8 mouse cellular contexts compared by ENCODE assay signal in genomic region chr9:118488896-118489578, GRCm38 (mm10). TPM values are rescaled to one million over a fixed set of nuclear protein-coding genes. Genes with fewer than 3 reads are reported as not detected.
DNase-seq lines count a peak whose midpoint lies in the region; ATAC-seq lines count a peak whose summit lies in the region.

No protein-coding gene starts in this region.

- DNase-seq in kidney, adult 11 months, result no peak
- DNase-seq in Muller cell, postnatal 12 days (ENCODE audit: inconsistent ontology term), result peak; percentile 13
- peak; percentile 55 for DNase-seq in hindbrain, embryonic 11.5 days (ENCODE audit: low spot score)
- peak; percentile 39 for DNase-seq in midbrain, embryonic 14.5 days
- no peak for DNase-seq in adrenal gland, adult 18-20 months (ENCODE audit: low spot score in 2 of 2)
- DNase-seq in gastrocnemius, postnatal 14 days, result no peak

- ATAC-seq in kidney, embryonic 15.5 days (replicated peaks; ENCODE audit: low FRiP score), result peak; percentile 66; the same call in 1 of the 2 replicates
- ATAC-seq in hindbrain, embryonic 11.5 days (ENCODE audit: low FRiP score), result no peak
- peak; percentile 6; the same call in 1 of the 2 replicates for ATAC-seq in midbrain, embryonic 14.5 days (ENCODE audit: low FRiP score, low TSS enrichment)
- no peak for ATAC-seq in erythroid progenitor cell, adult 5-6 weeks (replicated peaks; ENCODE audit: low FRiP score, poor library complexity, severe bottlenecking)

- no peaks in the 10 kb centered on the region for H3K9me3 ChIP-seq in kidney, embryonic 15.5 days (replicated peaks)
- no peaks in the 10 kb centered on the region for H3K9me3 ChIP-seq in hindbrain, embryonic 11.5 days (ENCODE audit: control insufficient read depth, low read length)
- no peaks in the 10 kb centered on the region for H3K9me3 ChIP-seq in midbrain, embryonic 14.5 days (ENCODE audit: control insufficient read depth, low read length)

- H3K4me1 ChIP-seq in kidney, embryonic 15.5 days, result peaks cover 36% of the 10 kb centered on the region
- no peaks in the 10 kb centered on the region for H3K4me1 ChIP-seq in hindbrain, embryonic 11.5 days (replicated peaks; ENCODE audit: control insufficient read depth, insufficient read depth, low read length)
- peaks cover 12% of the 10 kb centered on the region; the same call in 1 of the 2 replicates for H3K4me1 ChIP-seq in midbrain, embryonic 14.5 days (ENCODE audit: control insufficient read depth, insufficient read depth, low read length)

- WGBS in kidney, embryonic 15.5 days, result 1% methylated on average over 20 of the region's 20 CpGs
- under 1% methylated on average over 20 of the region's 20 CpGs for WGBS in hindbrain, embryonic 11.5 days
- 2% methylated on average over 20 of the region's 20 CpGs for WGBS in midbrain, embryonic 14.5 days

- no peaks in the 10 kb centered on the region for H3K36me3 ChIP-seq in kidney, embryonic 15.5 days
- no peaks in the 10 kb centered on the region for H3K36me3 ChIP-seq in hindbrain, embryonic 11.5 days (ENCODE audit: control insufficient read depth, insufficient read depth, low read length)
- H3K36me3 ChIP-seq in midbrain, embryonic 14.5 days (ENCODE audit: control insufficient read depth, insufficient read depth, low read length), result no peaks in the 10 kb centered on the region

- intact Hi-C loops in gastrocnemius, postnatal 14 days (cut with DNase I; ENCODE audit: low total_unique reads), result loop anchor here (5.0 kb wide), 1 partner anchor 392 kb away; no protein-coding TSS in a partner anchor

- no peak overlapping the region for H3K27ac ChIP-seq in kidney, embryonic 15.5 days
- H3K27ac ChIP-seq in hindbrain, embryonic 11.5 days (ENCODE audit: low read depth, low read length), result no peak overlapping the region
- H3K27ac ChIP-seq in midbrain, embryonic 14.5 days (replicated peaks; ENCODE audit: low read depth, low read length), result no peak overlapping the region

- H3K4me3 ChIP-seq in kidney, embryonic 15.5 days (replicated peaks), result peak overlapping the region; percentile 40
- H3K4me3 ChIP-seq in hindbrain, embryonic 11.5 days (ENCODE audit: low read depth, low read length), result peak overlapping the region; percentile 21; the same call in 1 of the 2 replicates
- H3K4me3 ChIP-seq in midbrain, embryonic 14.5 days (replicated peaks; ENCODE audit: low read depth, low read length), result peak overlapping the region; percentile 11

- H3K9ac ChIP-seq in kidney, embryonic 15.5 days, result 0 out of 2 replicates have a peak overlapping the region, but pooled peaks have one; percentile 26
- no peak overlapping the region for H3K9ac ChIP-seq in hindbrain, embryonic 11.5 days (ENCODE audit: low read depth, low read length)
- no peak overlapping the region for H3K9ac ChIP-seq in midbrain, embryonic 14.5 days (replicated peaks; ENCODE audit: low read length)

- peak overlapping the region; percentile 68 for H3K4me2 ChIP-seq in kidney, embryonic 15.5 days
- peak overlapping the region; percentile 46 for H3K4me2 ChIP-seq in hindbrain, embryonic 11.5 days (replicated peaks; ENCODE audit: low read depth, low read length)
- peak overlapping the region; percentile 51 for H3K4me2 ChIP-seq in midbrain, embryonic 14.5 days (ENCODE audit: low read length)

- H3K27me3 ChIP-seq in kidney, embryonic 15.5 days, result peaks cover 84% of the 10 kb centered on the region
- H3K27me3 ChIP-seq in hindbrain, embryonic 11.5 days (ENCODE audit: control insufficient read depth, insufficient read depth, low read length), result peaks cover 53% of the 10 kb centered on the region
- H3K27me3 ChIP-seq in midbrain, embryonic 14.5 days (ENCODE audit: control insufficient read depth, insufficient read depth, low read length), result peaks cover 58% of the 10 kb centered on the region

RNA-seq across cellular contexts. Expression of gene Eomes, which starts 11.0 kb away (rescaled TPM):
- 0.09 TPM in 1 of 2 replicates, not detected in the other for polyA plus RNA-seq in kidney, embryonic 15.5 days (2015; fragmentation: Nextera tagmentation; extraction: Ambion mirVana)
- polyA plus RNA-seq in hindbrain, embryonic 11.5 days (2014; fragmentation: Nextera tagmentation; extraction: Ambion mirVana), result 0.11 TPM in 1 of 2 replicates, not detected in the other
- 1.6 and 1.9 TPM in 2 replicates for polyA plus RNA-seq in midbrain, embryonic 14.5 days (2014; fragmentation: Nextera tagmentation; extraction: Ambion mirVana)
- total RNA-seq in erythroid progenitor cell, adult 5-6 weeks (2015; ENCODE audit: low replicate concordance), result 1.3 and 2.2 TPM in 2 replicates
- 0.30 TPM in 1 of 2 replicates, not detected in the other for total RNA-seq in erythroid progenitor cell, adult 5-6 weeks (2017; ENCODE audit: low replicate concordance)
- total RNA-seq in adrenal gland, adult 18-20 months (2021), result under 1 TPM; 0.38 to 0.56 TPM
- not detected for total RNA-seq in gastrocnemius, postnatal 14 days (2021)

RNA-seq across cellular contexts. Expression of gene Golga4, which starts 17.0 kb away (rescaled TPM):
- polyA plus RNA-seq in kidney, embryonic 15.5 days (2015; fragmentation: Nextera tagmentation; extraction: Ambion mirVana), result 56.5 and 58.7 TPM in 2 replicates
- polyA plus RNA-seq in hindbrain, embryonic 11.5 days (2014; fragmentation: Nextera tagmentation; extraction: Ambion mirVana), result 51.5 and 64.8 TPM in 2 replicates
- polyA plus RNA-seq in midbrain, embryonic 14.5 days (2014; fragmentation: Nextera tagmentation; extraction: Ambion mirVana), result 47.8 and 53.3 TPM in 2 replicates
- 21.8 and 25.2 TPM in 2 replicates for total RNA-seq in erythroid progenitor cell, adult 5-6 weeks (2015; ENCODE audit: low replicate concordance)
- 38.1 and 42.6 TPM in 2 replicates for total RNA-seq in erythroid progenitor cell, adult 5-6 weeks (2017; ENCODE audit: low replicate concordance)
- total RNA-seq in adrenal gland, adult 18-20 months (2021), result 100 to 1,000 TPM; 102 to 126 TPM
- total RNA-seq in gastrocnemius, postnatal 14 days (2021), result 100 to 1,000 TPM; 157 TPM

Comparison
In these comparisons a context has a peak if more than half of its experiments do, and no peak if none do; other contexts are left out.
1. ATAC-seq: peak in kidney, embryonic 15.5 days (single experiment) and midbrain, embryonic 14.5 days (single experiment); none in hindbrain, embryonic 11.5 days (single experiment) and erythroid progenitor cell, adult 5-6 weeks (single experiment).
2. DNase-seq: peak in Muller cell, postnatal 12 days (single experiment), hindbrain, embryonic 11.5 days (single experiment) and midbrain, embryonic 14.5 days (single experiment); none in kidney, adult 11 months (single experiment), adrenal gland, adult 18-20 months (0 of 2) and gastrocnemius, postnatal 14 days (single experiment).
3. Peak in every context shown above with its lines, with median percentiles within 50 percentile points of each other: H3K4me2 ChIP-seq and H3K4me3 ChIP-seq.